Mouse (Mus musculus): ENCODE measurements around the gene Prcd. TPM values are rescaled to one million over a fixed set of nuclear protein-coding genes. Genes with fewer than 3 reads are reported as not detected.

The Prcd gene
- polyA plus RNA-seq, 1 experiment from 2014 or later: 2.8 TPM

- 93% methylated on average over 14 of the region's 14 CpGs for WGBS
- Histone ChIP-seq H3K27me3 (ENCODE audit: control insufficient read depth, insufficient read depth, low read length) (no peaks in the 10 kb centered on the region), H3K27ac (no peak overlapping the region), H3K4me2 (replicated peaks) (no peak overlapping the region), H3K9me3 (ENCODE audit: control insufficient read depth, low read length) (no peaks in the 10 kb centered on the region), H3K4me3 (replicated peaks; ENCODE audit: low read length) (no peak overlapping the region), H3K36me3 (replicated peaks; ENCODE audit: control insufficient read depth, insufficient read depth) (peaks cover 70% of the 10 kb centered on the region), H3K4me1 (replicated peaks; ENCODE audit: control insufficient read depth, insufficient read depth, low read length) (peaks cover 12% of the 10 kb centered on the region), H3K9ac (no peak overlapping the region)
- DNase-seq (ENCODE audit: low spot score): no peak
- ATAC-seq (ENCODE audit: low FRiP score): no peak
These were observed 23.0 kb downstream of the Prcd start for GRCm38 (mm10) chr11:116676175-116676976.

DNA sequence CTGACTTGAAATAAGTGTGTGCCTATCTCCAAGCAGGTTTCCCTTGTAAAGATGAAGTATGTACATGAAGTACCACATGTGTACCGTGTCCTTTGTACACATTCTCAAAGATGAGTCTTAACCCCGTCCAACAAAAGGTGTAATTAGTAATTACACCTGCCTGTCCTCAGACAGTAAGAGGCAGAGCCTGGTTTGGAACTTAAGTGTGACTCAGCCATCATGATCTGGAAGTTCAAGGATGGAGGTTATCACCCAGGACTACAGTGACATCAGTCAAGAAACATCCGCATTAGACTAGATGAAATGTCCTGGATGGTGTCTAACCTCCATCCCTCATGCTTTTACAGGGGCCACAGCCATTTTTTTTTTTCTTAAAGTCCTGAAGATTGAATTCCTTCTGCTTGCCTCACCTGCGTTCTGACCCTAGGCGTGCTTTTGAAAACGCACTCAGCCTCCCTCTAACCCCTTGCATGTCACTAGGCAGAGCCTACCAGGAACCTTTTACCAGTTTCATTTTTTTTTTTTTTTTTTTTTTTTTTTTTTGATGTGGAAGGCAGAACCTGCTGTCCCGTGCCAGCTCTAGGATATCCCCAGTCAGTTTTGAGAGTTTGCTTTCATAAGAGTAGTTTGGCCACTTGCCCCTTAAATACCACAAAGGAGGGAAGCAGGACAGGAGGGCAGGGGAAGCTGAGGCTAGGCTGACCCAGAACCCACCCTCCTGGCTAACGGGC is 24.5 kb downstream of the Prcd start:
- Histone ChIP-seq H3K9ac (no peak overlapping the region), H3K27ac (no peak overlapping the region), H3K4me2 (replicated peaks) (no peak overlapping the region), H3K36me3 (replicated peaks; ENCODE audit: control insufficient read depth, insufficient read depth) (peaks cover 76% of the 10 kb centered on the region), H3K4me1 (replicated peaks; ENCODE audit: control insufficient read depth, insufficient read depth, low read length) (peaks cover 7% of the 10 kb centered on the region), H3K27me3 (ENCODE audit: control insufficient read depth, insufficient read depth, low read length) (no peaks in the 10 kb centered on the region), H3K9me3 (ENCODE audit: control insufficient read depth, low read length) (no peaks in the 10 kb centered on the region), H3K4me3 (replicated peaks; ENCODE audit: low read length) (no peak overlapping the region)
- no peak for DNase-seq (ENCODE audit: low spot score)
- ATAC-seq (ENCODE audit: low FRiP score): no peak
- WGBS: 90% methylated on average over 8 of the region's 8 CpGs

GRCm38 (mm10) chr11:116679148-116679547 is 25.8 kb downstream of the Prcd start:
- DNase-seq (ENCODE audit: low spot score) (no peak), ATAC-seq (ENCODE audit: low FRiP score) (no peak)
- no peaks in the 10 kb centered on the region for H3K9me3 ChIP-seq (ENCODE audit: control insufficient read depth, low read length)
- H3K9ac ChIP-seq: no peak overlapping the region
- no peak overlapping the region for H3K27ac ChIP-seq
- no peak overlapping the region for H3K4me2 ChIP-seq (replicated peaks)
- peaks cover 67% of the 10 kb centered on the region for H3K36me3 ChIP-seq (replicated peaks; ENCODE audit: control insufficient read depth, insufficient read depth)
- no peaks in the 10 kb centered on the region for H3K4me1 ChIP-seq (replicated peaks; ENCODE audit: control insufficient read depth, insufficient read depth, low read length)
- WGBS: 87% methylated on average over 6 of the region's 6 CpGs
- no peak overlapping the region for H3K4me3 ChIP-seq (replicated peaks; ENCODE audit: low read length)
- no peaks in the 10 kb centered on the region for H3K27me3 ChIP-seq (ENCODE audit: control insufficient read depth, insufficient read depth, low read length)

DNA sequence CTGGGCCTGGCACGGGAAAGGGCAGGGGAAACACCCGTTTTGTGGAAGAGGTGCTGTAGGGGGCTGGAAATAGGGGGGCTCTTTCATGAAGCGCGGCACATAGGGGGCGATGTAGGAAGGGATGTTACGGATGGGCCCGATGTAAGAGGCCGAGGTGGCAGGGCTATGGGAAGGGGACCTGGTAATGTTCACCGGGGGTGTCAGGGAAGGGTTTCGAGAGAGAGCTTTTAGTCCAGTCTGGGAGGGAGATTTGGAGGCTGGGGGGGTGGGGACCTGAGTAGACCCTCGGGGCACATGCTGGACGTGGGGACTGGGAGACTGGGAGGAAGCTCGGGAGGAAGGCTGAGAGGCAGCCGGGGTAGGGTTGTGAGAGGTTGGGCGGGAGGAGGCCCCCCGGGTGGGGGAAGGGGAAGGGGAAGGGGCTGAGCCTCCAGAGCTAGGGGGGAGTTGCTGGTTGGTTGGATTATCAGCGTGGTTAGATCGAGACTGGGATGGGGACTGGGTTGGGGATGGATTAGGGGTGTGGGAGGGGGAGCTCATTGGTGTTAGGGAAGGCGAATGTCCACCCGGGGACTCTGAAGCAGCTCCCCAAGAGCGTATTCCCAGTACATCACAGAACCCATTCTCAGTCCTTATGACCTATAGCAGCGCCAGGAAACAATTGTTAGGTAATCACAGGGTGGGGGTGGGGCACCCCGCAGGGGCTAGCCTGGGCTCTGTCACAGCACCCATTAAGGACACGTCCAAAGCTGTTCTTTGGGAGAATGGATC is 27.2 kb downstream of the Prcd start:
- Histone ChIP-seq H3K9ac (no peak overlapping the region), H3K27ac (no peak overlapping the region), H3K4me3 (replicated peaks; ENCODE audit: low read length) (no peak overlapping the region), H3K4me2 (replicated peaks) (no peak overlapping the region), H3K9me3 (ENCODE audit: control insufficient read depth, low read length) (no peaks in the 10 kb centered on the region), H3K27me3 (ENCODE audit: control insufficient read depth, insufficient read depth, low read length) (no peaks in the 10 kb centered on the region), H3K4me1 (replicated peaks; ENCODE audit: control insufficient read depth, insufficient read depth, low read length) (no peaks in the 10 kb centered on the region), H3K36me3 (replicated peaks; ENCODE audit: control insufficient read depth, insufficient read depth) (peaks cover 53% of the 10 kb centered on the region)
- 77% methylated on average over 24 of the region's 24 CpGs for WGBS
- ATAC-seq (ENCODE audit: low FRiP score) (no peak), DNase-seq (ENCODE audit: low spot score) (no peak)

- Histone ChIP-seq H3K27ac (no peak overlapping the region), H3K36me3 (replicated peaks; ENCODE audit: control insufficient read depth, insufficient read depth) (peaks cover 47% of the 10 kb centered on the region), H3K4me1 (replicated peaks; ENCODE audit: control insufficient read depth, insufficient read depth, low read length) (no peaks in the 10 kb centered on the region), H3K4me2 (replicated peaks) (no peak overlapping the region), H3K9ac (no peak overlapping the region), H3K27me3 (ENCODE audit: control insufficient read depth, insufficient read depth, low read length) (no peaks in the 10 kb centered on the region), H3K9me3 (ENCODE audit: control insufficient read depth, low read length) (no peaks in the 10 kb centered on the region), H3K4me3 (replicated peaks; ENCODE audit: low read length) (no peak overlapping the region)
- DNase-seq (ENCODE audit: low spot score) (no peak), ATAC-seq (ENCODE audit: low FRiP score) (no peak)
- WGBS: 93% methylated on average over 4 of the region's 4 CpGs
These were observed 27.8 kb downstream of the Prcd start for GRCm38 (mm10) chr11:116681147-116681546.

DNA sequence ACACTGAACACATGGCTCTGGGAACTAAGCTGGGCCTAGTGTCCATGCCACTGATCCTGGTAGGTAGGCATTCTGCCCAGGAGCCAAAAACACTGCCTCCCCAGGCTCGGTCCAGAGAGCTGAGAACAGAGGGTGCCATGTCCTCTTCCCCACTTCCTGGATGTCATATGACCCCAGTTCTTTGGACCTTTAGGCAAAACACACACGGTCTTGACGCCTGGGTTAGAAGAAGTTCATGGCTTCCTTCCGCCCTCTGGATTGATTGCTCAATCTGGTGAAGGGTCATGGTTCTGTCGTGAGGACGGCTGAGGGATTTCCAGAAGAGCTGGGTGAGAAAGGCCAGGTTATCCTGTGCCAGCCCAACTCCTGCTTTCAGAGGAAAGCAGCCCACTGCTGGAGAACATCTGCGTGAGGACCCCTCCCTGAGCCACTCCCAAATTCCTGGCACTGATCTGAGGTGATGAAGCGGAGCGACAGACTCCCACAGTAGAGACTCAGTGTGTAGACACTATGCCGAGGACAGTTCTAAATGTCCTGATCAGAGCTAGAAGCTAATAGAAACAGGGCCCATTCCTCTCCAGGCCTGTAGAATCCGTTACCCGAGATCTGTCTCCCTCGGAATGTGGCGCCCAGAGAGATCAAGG is 29.3 kb downstream of the Prcd start:
- DNase-seq (ENCODE audit: low spot score): no peak
- 87% methylated on average over 14 of the region's 14 CpGs for WGBS

DNA sequence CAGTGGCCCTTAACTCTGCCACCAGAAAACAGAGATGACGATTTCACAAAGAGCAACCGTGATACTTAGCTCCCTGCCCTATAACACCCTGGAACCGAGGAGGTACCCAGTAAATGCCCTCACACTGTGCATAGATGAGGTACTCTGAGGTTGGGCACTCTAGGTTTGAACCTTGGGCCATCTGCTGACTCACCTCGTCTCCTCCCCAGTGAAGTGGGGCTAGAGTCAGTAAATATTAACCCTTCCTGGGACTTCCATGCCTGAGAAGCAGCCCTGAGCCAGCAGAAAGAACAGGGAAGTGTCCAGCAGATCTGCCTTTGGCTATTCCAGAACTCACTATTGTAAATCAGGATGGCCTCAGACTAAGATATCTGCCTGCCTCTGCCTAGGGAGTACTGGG is 30.4 kb downstream of the Prcd start:
- Histone ChIP-seq H3K36me3 (replicated peaks; ENCODE audit: control insufficient read depth, insufficient read depth) (peaks cover 20% of the 10 kb centered on the region), H3K9me3 (ENCODE audit: control insufficient read depth, low read length) (no peaks in the 10 kb centered on the region), H3K4me2 (replicated peaks) (no peak overlapping the region), H3K27ac (no peak overlapping the region), H3K4me3 (replicated peaks; ENCODE audit: low read length) (no peak overlapping the region), H3K27me3 (ENCODE audit: control insufficient read depth, insufficient read depth, low read length) (no peaks in the 10 kb centered on the region), H3K9ac (no peak overlapping the region), H3K4me1 (replicated peaks; ENCODE audit: control insufficient read depth, insufficient read depth, low read length) (no peaks in the 10 kb centered on the region)
- DNase-seq (ENCODE audit: low spot score): no peak
- WGBS: 82% methylated on average over 4 of the region's 4 CpGs
- no peak for ATAC-seq (ENCODE audit: low FRiP score)

More for the DNA sequence above, 29.3 kb downstream of the Prcd start:
- Histone ChIP-seq H3K4me3 (replicated peaks; ENCODE audit: low read length) (no peak overlapping the region), H3K9me3 (ENCODE audit: control insufficient read depth, low read length) (no peaks in the 10 kb centered on the region), H3K9ac (no peak overlapping the region), H3K27me3 (ENCODE audit: control insufficient read depth, insufficient read depth, low read length) (no peaks in the 10 kb centered on the region), H3K4me1 (replicated peaks; ENCODE audit: control insufficient read depth, insufficient read depth, low read length) (no peaks in the 10 kb centered on the region), H3K27ac (no peak overlapping the region), H3K36me3 (replicated peaks; ENCODE audit: control insufficient read depth, insufficient read depth) (peaks cover 32% of the 10 kb centered on the region), H3K4me2 (replicated peaks) (no peak overlapping the region)
- no peak for ATAC-seq (ENCODE audit: low FRiP score)

GRCm38 (mm10) chr11:116685729-116686128 is 32.4 kb downstream of the Prcd start:
- WGBS: 72% methylated on average over 9 of the region's 9 CpGs
- Histone ChIP-seq H3K27me3 (ENCODE audit: control insufficient read depth, insufficient read depth, low read length) (no peaks in the 10 kb centered on the region), H3K9me3 (ENCODE audit: control insufficient read depth, low read length) (no peaks in the 10 kb centered on the region), H3K27ac (no peak overlapping the region), H3K4me3 (replicated peaks; ENCODE audit: low read length) (no peak overlapping the region), H3K4me2 (replicated peaks) (no peak overlapping the region), H3K9ac (no peak overlapping the region), H3K36me3 (replicated peaks; ENCODE audit: control insufficient read depth, insufficient read depth) (peaks cover 10% of the 10 kb centered on the region), H3K4me1 (replicated peaks; ENCODE audit: control insufficient read depth, insufficient read depth, low read length) (no peaks in the 10 kb centered on the region)
- no peak for DNase-seq (ENCODE audit: low spot score)
- no peak for ATAC-seq (ENCODE audit: low FRiP score)

DNA sequence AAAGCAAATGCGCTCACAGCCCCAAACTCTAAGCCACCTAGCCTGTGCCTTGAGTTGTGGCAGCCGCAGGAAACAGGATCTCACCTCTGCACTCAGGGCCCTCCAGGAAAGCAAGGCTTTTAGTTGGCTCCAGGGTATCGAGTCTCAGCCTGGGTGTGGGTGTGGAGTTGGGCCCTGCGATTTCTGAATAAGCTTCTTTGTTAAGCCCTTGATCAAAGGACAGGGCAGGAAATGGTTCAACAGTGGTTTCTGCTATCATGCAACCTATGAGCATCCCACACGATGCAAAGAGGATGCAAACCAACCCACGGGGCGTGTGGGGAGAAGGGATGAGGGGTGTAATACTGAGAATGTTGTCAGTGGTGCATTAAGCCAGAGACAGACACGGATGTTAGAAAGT is 34.6 kb downstream of the Prcd start:
- Histone ChIP-seq H3K27me3 (ENCODE audit: control insufficient read depth, insufficient read depth, low read length) (no peaks in the 10 kb centered on the region; the same call in 1 of the 2 replicates), H3K4me3 (replicated peaks; ENCODE audit: low read length) (no peak overlapping the region), H3K36me3 (replicated peaks; ENCODE audit: control insufficient read depth, insufficient read depth) (peaks cover 3% of the 10 kb centered on the region), H3K9me3 (ENCODE audit: control insufficient read depth, low read length) (no peaks in the 10 kb centered on the region), H3K4me2 (replicated peaks) (no peak overlapping the region), H3K9ac (no peak overlapping the region), H3K4me1 (replicated peaks; ENCODE audit: control insufficient read depth, insufficient read depth, low read length) (no peaks in the 10 kb centered on the region), H3K27ac (no peak overlapping the region)
- no peak for ATAC-seq (ENCODE audit: low FRiP score)
- DNase-seq (ENCODE audit: low spot score): no peak
- 83% methylated on average over 8 of the region's 8 CpGs for WGBS

Data from hindbrain, embryonic 14.5 days (tissue).